20 mouse cellular contexts compared by ENCODE assay signal in the genomic region with DNA sequence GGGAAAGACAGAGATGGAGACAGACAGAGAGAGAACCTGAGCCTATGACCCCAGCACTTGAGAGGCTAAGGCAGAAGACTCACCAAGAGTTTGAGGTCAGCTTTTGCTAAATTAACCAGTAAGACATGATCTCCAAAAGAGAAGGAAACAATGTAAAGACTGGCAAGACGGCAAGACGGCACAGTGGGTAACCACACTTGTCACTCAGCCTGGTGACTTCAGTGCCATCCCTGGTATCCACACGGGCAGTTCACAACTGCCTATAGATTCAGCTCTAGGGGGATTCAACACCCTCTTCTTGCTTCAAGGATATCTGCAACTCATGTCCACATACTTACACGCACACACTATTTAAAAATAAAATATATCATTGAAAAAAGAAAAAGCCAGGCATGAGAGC. TPM values are rescaled to one million over a fixed set of nuclear protein-coding genes. Genes with fewer than 3 reads are reported as not detected.
DNase-seq lines count a peak whose midpoint lies in the region; ATAC-seq and TF ChIP-seq lines count a peak whose summit lies in the region.
"Had no signal": no experiment of that assay in that cellular context is flagged by ENCODE, and none has a peak within 500 bp of the region (broad histone marks: within the 10 kb centered on the region; RNA-seq: fewer than 3 reads in every experiment).

No protein-coding gene starts in this region.

- TF ChIP-seq POLR2A in lung, adult 2 months (IDR thresholded peaks at IDR 0.05; ENCODE audit: borderline replicate concordance, extremely low read depth, low read depth, low read length): no peak

- 88% methylated on average over 4 of the region's 4 CpGs for WGBS in heart, embryonic 10.5 days
- WGBS in lung, adult 2 months: 80% methylated on average over 4 of the region's 4 CpGs

- no peaks in the 10 kb centered on the region for H3K27me3 ChIP-seq in heart, embryonic 10.5 days (ENCODE audit: insufficient read depth, poor library complexity, severe bottlenecking)
- H3K27me3 ChIP-seq: Patski had no signal

- no peak overlapping the region for H3K4me3 ChIP-seq in heart, embryonic 10.5 days
- no peak overlapping the region for H3K4me3 ChIP-seq in lung, adult 2 months (replicated peaks; ENCODE audit: extremely low read depth, low read depth, low read length)

- no peak for TF ChIP-seq CTCF in lung, adult 2 months (IDR thresholded peaks at IDR 0.05; ENCODE audit: insufficient read depth, low read length)

- H3K9me3 ChIP-seq in heart, embryonic 10.5 days: no peaks in the 10 kb centered on the region

- H3K27ac ChIP-seq in heart, embryonic 10.5 days: no peak overlapping the region

- H3K36me3 ChIP-seq in heart, embryonic 10.5 days: peaks cover 68% of the 10 kb centered on the region

- H3K4me1 ChIP-seq in heart, embryonic 10.5 days: peaks cover 16% of the 10 kb centered on the region
- peaks cover 6% of the 10 kb centered on the region for H3K4me1 ChIP-seq in lung, adult 2 months (ENCODE audit: control insufficient read depth, insufficient read depth, low read length)

- ATAC-seq in common myeloid progenitor, adult 5-6 weeks (replicated peaks; ENCODE audit: low read depth, poor library complexity, severe bottlenecking): peak; percentile 45; the same call in 1 of the 2 replicates
- ATAC-seq: activated CD4-positive, CD25-positive, alpha-beta regulatory T cell, adult 4 months; CD4-positive, CD25-positive, alpha-beta regulatory T cell, adult 4 months; Patski had no signal

- peak; percentile 69 for DNase-seq in heart, embryonic 10.5 days (ENCODE audit: low spot score)
- no peak for DNase-seq in heart, adult 11 months
- DNase-seq in 416B (ENCODE audit: low read depth): peak; percentile 60
- no peak for DNase-seq in frontal cortex, postnatal 25 days (ENCODE audit: low spot score in 2 of 2)
- no peak for DNase-seq in lung, adult 2 months
- DNase-seq: adrenal gland, adult 2 months; adrenal gland, adult 8-10 months; adrenal gland, postnatal 10 days; adrenal gland, postnatal 14 days; adrenal gland, postnatal 25 days; adrenal gland, postnatal 36 days; B cell, adult 2 months; cerebellum, adult 11 months; cerebellum, adult 11-12 months; cerebellum, adult 18-20 months; cerebellum, adult 2 months had no signal

RNA-seq across cellular contexts. Expression of a gene that starts 43.1 kb away (rescaled TPM):
- 5.7 and 13.7 TPM in 2 replicates for polyA plus RNA-seq in heart, embryonic 10.5 days (2016; fragmentation: Nextera tagmentation; extraction: Ambion mirVana)
- total RNA-seq in common myeloid progenitor, adult 5-6 weeks (2017): 0.05 and 0.18 TPM in 2 replicates
- polyA plus RNA-seq in lung, adult 2 months (2012; rRNA removed): 98.6 and 107 TPM in 2 replicates
- polyA plus RNA-seq: activated CD4-positive, CD25-positive, alpha-beta regulatory T cell, adult 4 months had no signal

Comparison
In these comparisons a context has a peak if more than half of its experiments do, and no peak if none do; other contexts are left out.
1. DNase-seq: peak in heart, embryonic 10.5 days (single experiment) and 416B (single experiment); none in heart, adult 11 months (single experiment), frontal cortex, postnatal 25 days (0 of 2) and lung, adult 2 months (single experiment).